Mouse (Mus musculus): ENCODE measurements around the gene Shisa7. TPM values are rescaled to one million over a fixed set of nuclear protein-coding genes. Genes with fewer than 3 reads are reported as not detected.

Shisa7 gene
- polyA plus RNA-seq, 1 experiment from 2014 or later, result 0.72 TPM

GRCm38 (mm10) chr7:4788499-4789435 lies 55.7 kb downstream of the Shisa7 start:
- DNase-seq (ENCODE audit: low spot score), result peak; percentile 67
- Histone ChIP-seq H3K4me3 (ENCODE audit: low read depth, low read length) (peak overlapping the region; percentile 55), H3K27me3 (ENCODE audit: control insufficient read depth, insufficient read depth, low read length) (0 out of 2 replicates have a peak, but pooled peaks cover 3% of the 10 kb centered on the region), H3K27ac (replicated peaks; ENCODE audit: low read depth, low read length) (peak overlapping the region; percentile 35; the same call in 1 of the 2 replicates), H3K4me1 (ENCODE audit: control insufficient read depth, insufficient read depth, low read length) (no peaks in the 10 kb centered on the region), H3K9ac (replicated peaks; ENCODE audit: low read length) (peak overlapping the region; percentile 83), H3K9me3 (replicated peaks; ENCODE audit: control insufficient read depth, low read length) (no peaks in the 10 kb centered on the region), H3K36me3 (replicated peaks; ENCODE audit: control insufficient read depth, insufficient read depth, low read depth, low read length) (no peaks in the 10 kb centered on the region), H3K4me2 (ENCODE audit: low read depth, low read length) (peak overlapping the region; percentile 83)
- peak; percentile 46 for ATAC-seq (replicated peaks; ENCODE audit: insufficient number of reproducible peaks, low FRiP score, low TSS enrichment, low read depth)
- WGBS, result 2% methylated on average over 52 of the region's 64 CpGs

GRCm38 (mm10) chr7:4783667-4784268 lies 60.7 kb downstream of the Shisa7 start:
- Histone ChIP-seq H3K36me3 (replicated peaks; ENCODE audit: control insufficient read depth, insufficient read depth, low read depth, low read length) (no peaks in the 10 kb centered on the region), H3K4me3 (ENCODE audit: low read depth, low read length) (no peak overlapping the region), H3K4me2 (ENCODE audit: low read depth, low read length) (no peak overlapping the region), H3K9me3 (replicated peaks; ENCODE audit: control insufficient read depth, low read length) (no peaks in the 10 kb centered on the region), H3K27ac (replicated peaks; ENCODE audit: low read depth, low read length) (no peak overlapping the region), H3K9ac (replicated peaks; ENCODE audit: low read length) (no peak overlapping the region), H3K27me3 (ENCODE audit: control insufficient read depth, insufficient read depth, low read length) (peaks cover 3% of the 10 kb centered on the region), H3K4me1 (ENCODE audit: control insufficient read depth, insufficient read depth, low read length) (no peaks in the 10 kb centered on the region)
- ATAC-seq (replicated peaks; ENCODE audit: insufficient number of reproducible peaks, low FRiP score, low TSS enrichment, low read depth) (no peak), DNase-seq (ENCODE audit: low spot score) (no peak)
- WGBS, result 85% methylated on average over 14 of the region's 14 CpGs

GRCm38 (mm10) chr7:4782759-4783158 lies 61.7 kb downstream of the Shisa7 start, which contains the start of the genes Il11 and Tmem190:
Il11 (minus strand) TSS chr7:4782859.
Tmem190 (plus strand) TSS chr7:4782937.
- peaks cover 12% of the 10 kb centered on the region for H3K27me3 ChIP-seq (ENCODE audit: control insufficient read depth, insufficient read depth, low read length)
- DNase-seq (ENCODE audit: low spot score) (no peak), ATAC-seq (replicated peaks; ENCODE audit: insufficient number of reproducible peaks, low FRiP score, low TSS enrichment, low read depth) (no peak)
- no peaks in the 10 kb centered on the region for H3K36me3 ChIP-seq (replicated peaks; ENCODE audit: control insufficient read depth, insufficient read depth, low read depth, low read length)
- no peak within 1 kb of the TSS for H3K27ac ChIP-seq (replicated peaks; ENCODE audit: low read depth, low read length)
- no peak within 1 kb of the TSS for H3K9ac ChIP-seq (replicated peaks; ENCODE audit: low read length)
- H3K4me1 ChIP-seq (ENCODE audit: control insufficient read depth, insufficient read depth, low read length), result peaks cover 2% of the 10 kb centered on the region; the same call in 1 of the 2 replicates
- 76% methylated on average over 2 of the region's 2 CpGs for WGBS
- no peak within 1 kb of the TSS for H3K4me3 ChIP-seq (ENCODE audit: low read depth, low read length)
- no peaks in the 10 kb centered on the region for H3K9me3 ChIP-seq (replicated peaks; ENCODE audit: control insufficient read depth, low read length)
- H3K4me2 ChIP-seq (ENCODE audit: low read depth, low read length), result no peak within 1 kb of the TSS

- Histone ChIP-seq H3K4me2 (ENCODE audit: low read depth, low read length) (no peak overlapping the region), H3K4me1 (ENCODE audit: control insufficient read depth, insufficient read depth, low read length) (peaks cover 4% of the 10 kb centered on the region; the same call in 1 of the 2 replicates), H3K9ac (replicated peaks; ENCODE audit: low read length) (no peak overlapping the region), H3K36me3 (replicated peaks; ENCODE audit: control insufficient read depth, insufficient read depth, low read depth, low read length) (no peaks in the 10 kb centered on the region), H3K27me3 (ENCODE audit: control insufficient read depth, insufficient read depth, low read length) (peaks cover 18% of the 10 kb centered on the region), H3K27ac (replicated peaks; ENCODE audit: low read depth, low read length) (no peak overlapping the region), H3K4me3 (ENCODE audit: low read depth, low read length) (no peak overlapping the region), H3K9me3 (replicated peaks; ENCODE audit: control insufficient read depth, low read length) (no peaks in the 10 kb centered on the region)
- WGBS, result 52% methylated on average over 3 of the region's 3 CpGs
- DNase-seq (ENCODE audit: low spot score), result no peak
- no peak for ATAC-seq (replicated peaks; ENCODE audit: insufficient number of reproducible peaks, low FRiP score, low TSS enrichment, low read depth)
Observed at GRCm38 (mm10) chr7:4782130-4782529, 62.4 kb downstream of the Shisa7 start.

GRCm38 (mm10) chr7:4779921-4780320 lies 64.6 kb downstream of the Shisa7 start:
- Histone ChIP-seq H3K4me2 (ENCODE audit: low read depth, low read length) (no peak overlapping the region), H3K27ac (replicated peaks; ENCODE audit: low read depth, low read length) (no peak overlapping the region), H3K27me3 (ENCODE audit: control insufficient read depth, insufficient read depth, low read length) (peaks cover 33% of the 10 kb centered on the region), H3K9me3 (replicated peaks; ENCODE audit: control insufficient read depth, low read length) (no peaks in the 10 kb centered on the region), H3K4me3 (ENCODE audit: low read depth, low read length) (no peak overlapping the region), H3K36me3 (replicated peaks; ENCODE audit: control insufficient read depth, insufficient read depth, low read depth, low read length) (no peaks in the 10 kb centered on the region), H3K9ac (replicated peaks; ENCODE audit: low read length) (no peak overlapping the region), H3K4me1 (ENCODE audit: control insufficient read depth, insufficient read depth, low read length) (peaks cover 7% of the 10 kb centered on the region; the same call in 1 of the 2 replicates)
- DNase-seq (ENCODE audit: low spot score) (no peak), ATAC-seq (replicated peaks; ENCODE audit: insufficient number of reproducible peaks, low FRiP score, low TSS enrichment, low read depth) (no peak)
- WGBS, result 29% methylated on average over 5 of the region's 5 CpGs

- 5% methylated on average over 19 of the region's 20 CpGs for WGBS
- H3K36me3 ChIP-seq (replicated peaks; ENCODE audit: control insufficient read depth, insufficient read depth, low read depth, low read length), result no peaks in the 10 kb centered on the region
- H3K27ac ChIP-seq (replicated peaks; ENCODE audit: low read depth, low read length), result no peak overlapping the region
- no peaks in the 10 kb centered on the region for H3K9me3 ChIP-seq (replicated peaks; ENCODE audit: control insufficient read depth, low read length)
- ATAC-seq (replicated peaks; ENCODE audit: insufficient number of reproducible peaks, low FRiP score, low TSS enrichment, low read depth), result no peak; the same call in 1 of the 2 replicates
- H3K4me2 ChIP-seq (ENCODE audit: low read depth, low read length), result no peak overlapping the region
- peaks cover 7% of the 10 kb centered on the region; the same call in 1 of the 2 replicates for H3K4me1 ChIP-seq (ENCODE audit: control insufficient read depth, insufficient read depth, low read length)
- peaks cover 33% of the 10 kb centered on the region for H3K27me3 ChIP-seq (ENCODE audit: control insufficient read depth, insufficient read depth, low read length)
- no peak overlapping the region; the same call in 1 of the 2 replicates for H3K9ac ChIP-seq (replicated peaks; ENCODE audit: low read length)
- H3K4me3 ChIP-seq (ENCODE audit: low read depth, low read length), result no peak overlapping the region
- no peak for DNase-seq (ENCODE audit: low spot score)
Observed at GRCm38 (mm10) chr7:4777851-4778637, 66.5 kb downstream of the Shisa7 start.

GRCm38 (mm10) chr7:4776861-4777830 lies 67.3 kb downstream of the Shisa7 start:
- DNase-seq (ENCODE audit: low spot score) (peak; percentile 84), ATAC-seq (replicated peaks; ENCODE audit: insufficient number of reproducible peaks, low FRiP score, low TSS enrichment, low read depth) (peak; percentile 77)
- no peaks in the 10 kb centered on the region for H3K9me3 ChIP-seq (replicated peaks; ENCODE audit: control insufficient read depth, low read length)
- H3K27ac ChIP-seq (replicated peaks; ENCODE audit: low read depth, low read length), result no peak overlapping the region
- peaks cover 7% of the 10 kb centered on the region; the same call in 1 of the 2 replicates for H3K4me1 ChIP-seq (ENCODE audit: control insufficient read depth, insufficient read depth, low read length)
- under 1% methylated on average over 42 of the region's 56 CpGs for WGBS
- peak overlapping the region; percentile 18 for H3K4me3 ChIP-seq (ENCODE audit: low read depth, low read length)
- H3K36me3 ChIP-seq (replicated peaks; ENCODE audit: control insufficient read depth, insufficient read depth, low read depth, low read length), result no peaks in the 10 kb centered on the region
- H3K27me3 ChIP-seq (ENCODE audit: control insufficient read depth, insufficient read depth, low read length), result peaks cover 33% of the 10 kb centered on the region
- peak overlapping the region; percentile 37; the same call in 1 of the 2 replicates for H3K9ac ChIP-seq (replicated peaks; ENCODE audit: low read length)
- peak overlapping the region; percentile 40 for H3K4me2 ChIP-seq (ENCODE audit: low read depth, low read length)

Measured in embryonic facial prominence, embryonic 11.5 days (tissue).